Mouse (Mus musculus) limb, embryonic 12.5 days (tissue): ENCODE measurements at regions not wholly inside any gene's neighbourhood (a gene's known extent, or its start where the extent isn't known, plus 50 kb on each side); places are given as distances from the start of the nearest gene placed in this dataset.

Experiments
- ATAC-seq: fragments of 200-750 bp; cut with Nextera tagmentation; 2 replicates; pipeline ENCODE4 v1.8.0; 2017; ENCODE audit warnings: low read depth, moderate TSS enrichment; ENCODE audit not compliant: insufficient number of reproducible peaks, insufficient read depth, low FRiP score, low TSS enrichment
- H3K27ac ChIP-seq: fragments of 300-500 bp; sonication (generic); 2 replicates; pipeline ENCODE4 v1.5.1; 2016; ENCODE audit warnings: mild to moderate bottlenecking, moderate library complexity
- H3K27me3 ChIP-seq: fragments of 300-500 bp; sonication (generic); 2 replicates; pipeline ENCODE4 v1.6.1; 2016; ENCODE audit warnings: mild to moderate bottlenecking, moderate library complexity
- H3K36me3 ChIP-seq: fragments of 300-500 bp; sonication (generic); 2 replicates; pipeline ENCODE4 v1.6.1; 2016; ENCODE audit warnings: mild to moderate bottlenecking, moderate library complexity
- H3K4me1 ChIP-seq: fragments of 300-500 bp; sonication (generic); replicated peaks from 2 replicates; pipeline ENCODE4 v1.6.1; 2016
- H3K4me2 ChIP-seq: fragments of 300-500 bp; sonication (generic); 2 replicates; pipeline ENCODE4 v1.6.1; 2016; ENCODE audit warnings: mild to moderate bottlenecking, moderate library complexity
- H3K4me3 ChIP-seq: fragments of 300-500 bp; sonication (generic); replicated peaks from 2 replicates; pipeline ENCODE4 v1.5.1; 2016; ENCODE audit warnings: mild to moderate bottlenecking
- H3K9ac ChIP-seq: fragments of 300-500 bp; sonication (generic); replicated peaks from 2 replicates; pipeline ENCODE4 v1.6.1; 2016; ENCODE audit warnings: mild to moderate bottlenecking, moderate library complexity
- H3K9me3 ChIP-seq: fragments of 300-500 bp; sonication (generic); 2 replicates; pipeline ENCODE4 v1.6.1; 2016; ENCODE audit warnings: mild to moderate bottlenecking, moderate library complexity
- WGBS: fragments of 180-500 bp; shearing (Covaris S2); methylation state at CpG from one replicate; pipeline ENCODE4 v1.1.7; 2016; 5-methylcytosine and 5-hydroxymethylcytosine counted together

- H3K4me2 ChIP-seq, result no peak overlapping the region
- no peak overlapping the region for H3K4me3 ChIP-seq
- no peaks in the 10 kb centered on the region for H3K27me3 ChIP-seq
- 0 out of 2 replicates have a peak overlapping the region, but pooled peaks have one; percentile 8 for H3K27ac ChIP-seq
- no peaks in the 10 kb centered on the region for H3K9me3 ChIP-seq
- H3K4me1 ChIP-seq, result peaks cover 4% of the 10 kb centered on the region; the same call in 1 of the 2 replicates
- WGBS, result 80% methylated on average over 3 of the region's 3 CpGs
- no peaks in the 10 kb centered on the region for H3K36me3 ChIP-seq
- no peak overlapping the region for H3K9ac ChIP-seq
- ATAC-seq, result no peak
These were observed 451.3 kb upstream of the Jarid2 start for GRCm38 (mm10) chr13:44277952-44278351.

GRCm38 (mm10) chr13:44279036-44279435, 450.2 kb upstream of the Jarid2 start:
- peaks cover 4% of the 10 kb centered on the region; the same call in 1 of the 2 replicates for H3K4me1 ChIP-seq
- ATAC-seq, result no peak
- no peaks in the 10 kb centered on the region for H3K27me3 ChIP-seq
- no peak overlapping the region for H3K27ac ChIP-seq
- 45% methylated on average over 4 of the region's 4 CpGs for WGBS
- no peaks in the 10 kb centered on the region for H3K9me3 ChIP-seq
- H3K4me3 ChIP-seq, result no peak overlapping the region
- H3K36me3 ChIP-seq, result no peaks in the 10 kb centered on the region
- H3K9ac ChIP-seq, result no peak overlapping the region
- H3K4me2 ChIP-seq, result no peak overlapping the region

GRCm38 (mm10) chr13:44280296-44280695, 449.0 kb upstream of the Jarid2 start:
- H3K4me3 ChIP-seq, result no peak overlapping the region
- no peaks in the 10 kb centered on the region for H3K27me3 ChIP-seq
- no peaks in the 10 kb centered on the region for H3K36me3 ChIP-seq
- no peak overlapping the region for H3K9ac ChIP-seq
- WGBS, result 93% methylated on average over 8 of the region's 8 CpGs
- H3K4me1 ChIP-seq, result peaks cover 4% of the 10 kb centered on the region; the same call in 1 of the 2 replicates
- ATAC-seq, result no peak
- no peak overlapping the region for H3K27ac ChIP-seq
- H3K9me3 ChIP-seq, result no peaks in the 10 kb centered on the region
- no peak overlapping the region for H3K4me2 ChIP-seq

- 58% methylated on average over 6 of the region's 6 CpGs for WGBS
These were observed 447.5 kb upstream of the Jarid2 start for GRCm38 (mm10) chr13:44281796-44282195.

GRCm38 (mm10) chr13:44282306-44282705, 447.0 kb upstream of the Jarid2 start:
- Histone ChIP-seq H3K4me3 (no peak overlapping the region), H3K36me3 (no peaks in the 10 kb centered on the region), H3K27me3 (no peaks in the 10 kb centered on the region), H3K4me2 (no peak overlapping the region), H3K27ac (no peak overlapping the region), H3K4me1 (peaks cover 4% of the 10 kb centered on the region; the same call in 1 of the 2 replicates), H3K9me3 (no peaks in the 10 kb centered on the region), H3K9ac (no peak overlapping the region)
- no peak for ATAC-seq
- 85% methylated on average over 9 of the region's 9 CpGs for WGBS

More at GRCm38 (mm10) chr13:44281796-44282195, 447.5 kb upstream of the Jarid2 start:
- Histone ChIP-seq H3K4me1 (peaks cover 4% of the 10 kb centered on the region; the same call in 1 of the 2 replicates), H3K27ac (no peak overlapping the region), H3K4me3 (no peak overlapping the region), H3K4me2 (no peak overlapping the region), H3K9ac (no peak overlapping the region), H3K36me3 (no peaks in the 10 kb centered on the region), H3K9me3 (no peaks in the 10 kb centered on the region), H3K27me3 (no peaks in the 10 kb centered on the region)
- no peak for ATAC-seq

GRCm38 (mm10) chr13:44282731-44283571, 446.3 kb upstream of the Jarid2 start:
- Histone ChIP-seq H3K4me2 (no peak overlapping the region), H3K4me3 (no peak overlapping the region), H3K4me1 (peaks cover 4% of the 10 kb centered on the region; the same call in 1 of the 2 replicates), H3K9me3 (no peaks in the 10 kb centered on the region), H3K9ac (no peak overlapping the region), H3K36me3 (no peaks in the 10 kb centered on the region), H3K27ac (no peak overlapping the region), H3K27me3 (no peaks in the 10 kb centered on the region)
- no peak for ATAC-seq
- 76% methylated on average over 16 of the region's 16 CpGs for WGBS

GRCm38 (mm10) chr13:44285881-44286280, 443.4 kb upstream of the Jarid2 start:
- Histone ChIP-seq H3K4me1 (no peaks in the 10 kb centered on the region), H3K9ac (no peak overlapping the region), H3K27me3 (no peaks in the 10 kb centered on the region), H3K4me3 (no peak overlapping the region), H3K4me2 (no peak overlapping the region), H3K36me3 (no peaks in the 10 kb centered on the region), H3K27ac (no peak overlapping the region), H3K9me3 (peaks cover 7% of the 10 kb centered on the region)
- 94% methylated on average over 1 of the region's 1 CpGs for WGBS
- ATAC-seq, result no peak

GRCm38 (mm10) chr13:44290199-44290598, 439.1 kb upstream of the Jarid2 start:
- Histone ChIP-seq H3K4me1 (no peaks in the 10 kb centered on the region), H3K4me2 (no peak overlapping the region), H3K4me3 (no peak overlapping the region), H3K9me3 (peaks cover 9% of the 10 kb centered on the region), H3K36me3 (no peaks in the 10 kb centered on the region), H3K27ac (no peak overlapping the region), H3K27me3 (no peaks in the 10 kb centered on the region), H3K9ac (no peak overlapping the region)
- ATAC-seq, result no peak
- 94% methylated on average over 2 of the region's 2 CpGs for WGBS

GRCm38 (mm10) chr13:44292476-44293056, 436.7 kb upstream of the Jarid2 start:
- Histone ChIP-seq H3K9ac (no peak overlapping the region), H3K27ac (no peak overlapping the region), H3K4me3 (no peak overlapping the region), H3K4me2 (no peak overlapping the region), H3K9me3 (peaks cover 9% of the 10 kb centered on the region), H3K27me3 (no peaks in the 10 kb centered on the region), H3K36me3 (no peaks in the 10 kb centered on the region), H3K4me1 (peaks cover 8% of the 10 kb centered on the region; the same call in 1 of the 2 replicates)
- WGBS, result 74% methylated on average over 6 of the region's 6 CpGs
- no peak for ATAC-seq

- H3K9ac ChIP-seq, result no peak overlapping the region
- ATAC-seq, result no peak
- no peak overlapping the region for H3K4me2 ChIP-seq
- peaks cover 9% of the 10 kb centered on the region for H3K9me3 ChIP-seq
- no peak overlapping the region for H3K4me3 ChIP-seq
- H3K27me3 ChIP-seq, result no peaks in the 10 kb centered on the region
- H3K4me1 ChIP-seq, result peaks cover 8% of the 10 kb centered on the region; the same call in 1 of the 2 replicates
- no peaks in the 10 kb centered on the region for H3K36me3 ChIP-seq
- no peak overlapping the region for H3K27ac ChIP-seq
- 76% methylated on average over 15 of the region's 15 CpGs for WGBS
These were observed 435.4 kb upstream of the Jarid2 start for GRCm38 (mm10) chr13:44293736-44294416.

GRCm38 (mm10) chr13:44295621-44296020, 433.7 kb upstream of the Jarid2 start:
- Histone ChIP-seq H3K4me1 (peaks cover 8% of the 10 kb centered on the region; the same call in 1 of the 2 replicates), H3K27me3 (no peaks in the 10 kb centered on the region), H3K9me3 (peaks cover 4% of the 10 kb centered on the region), H3K27ac (no peak overlapping the region), H3K4me2 (no peak overlapping the region), H3K9ac (no peak overlapping the region), H3K4me3 (no peak overlapping the region), H3K36me3 (no peaks in the 10 kb centered on the region)
- ATAC-seq, result no peak
- WGBS, result 70% methylated on average over 10 of the region's 10 CpGs
